Mouse (Mus musculus) CH12F3 (cell line): Measurements from ENCODE around the gene Fam155a.

Source experiments
- in situ Hi-C: fragments of 300-500 bp; cut with MboI; formaldehyde crosslinking; loops from 2 replicates; pipeline ENCODE4 v1.14.3; 2020; ENCODE audit warnings: low sequenced_read_pairs

The Fam155a gene

GRCm38 (mm10) chr8:9494225-9494598 is 276.7 kb downstream of the Fam155a start:
- in situ Hi-C loops, result no loop called here

GRCm38 (mm10) chr8:9493557-9494224 is 277.3 kb downstream of the Fam155a start:
- in situ Hi-C loops, result no loop called here

- in situ Hi-C loops, result no loop called here
These were observed 288.4 kb downstream of the Fam155a start for GRCm38 (mm10) chr8:9482565-9482964.

- in situ Hi-C loops, result no loop called here
These were observed 299.7 kb downstream of the Fam155a start for GRCm38 (mm10) chr8:9471290-9471689.

- in situ Hi-C loops, result no loop called here
These were observed 300.8 kb downstream of the Fam155a start for GRCm38 (mm10) chr8:9470114-9470513.

GRCm38 (mm10) chr8:9461111-9461510 is 309.9 kb downstream of the Fam155a start:
- in situ Hi-C loops, result no loop called here

- in situ Hi-C loops, result no loop called here
These were observed 310.3 kb downstream of the Fam155a start for GRCm38 (mm10) chr8:9460707-9461106.

GRCm38 (mm10) chr8:9458614-9459013 is 312.3 kb downstream of the Fam155a start:
- in situ Hi-C loops, result no loop called here

- in situ Hi-C loops, result no loop called here
These were observed 315.8 kb downstream of the Fam155a start for GRCm38 (mm10) chr8:9455138-9455537.

GRCm38 (mm10) chr8:9453742-9454141 is 317.2 kb downstream of the Fam155a start:
- in situ Hi-C loops, result no loop called here

GRCm38 (mm10) chr8:9451543-9451942 is 319.4 kb downstream of the Fam155a start:
- in situ Hi-C loops, result no loop called here

- in situ Hi-C loops, result no loop called here
These were observed 322.3 kb downstream of the Fam155a start for GRCm38 (mm10) chr8:9448613-9449012.

- in situ Hi-C loops, result no loop called here
These were observed 333.1 kb downstream of the Fam155a start for GRCm38 (mm10) chr8:9437822-9438221.

- in situ Hi-C loops, result no loop called here
These were observed 335.5 kb downstream of the Fam155a start for GRCm38 (mm10) chr8:9435501-9435900.

GRCm38 (mm10) chr8:9432635-9433372 is 338.2 kb downstream of the Fam155a start:
- in situ Hi-C loops, result no loop called here

GRCm38 (mm10) chr8:9428846-9429245 is 342.1 kb downstream of the Fam155a start:
- in situ Hi-C loops, result no loop called here

- in situ Hi-C loops, result no loop called here
These were observed 346.9 kb downstream of the Fam155a start for GRCm38 (mm10) chr8:9424069-9424468.

GRCm38 (mm10) chr8:9423590-9423989 is 347.4 kb downstream of the Fam155a start:
- in situ Hi-C loops, result no loop called here

- in situ Hi-C loops, result no loop called here
These were observed 347.8 kb downstream of the Fam155a start for GRCm38 (mm10) chr8:9423184-9423583.

- in situ Hi-C loops, result no loop called here
These were observed 351.8 kb downstream of the Fam155a start for GRCm38 (mm10) chr8:9418856-9419800.

GRCm38 (mm10) chr8:9416189-9416588 is 354.8 kb downstream of the Fam155a start:
- in situ Hi-C loops, result no loop called here
